Mouse (Mus musculus) urinary bladder, postnatal 4 days (tissue): Measurements from ENCODE around the gene Ppp1r13b.
"Not testable (repeated sequence)": the region's sequence is repeated elsewhere in the genome, so short reads cannot be mapped to it uniquely, and the experiment has no call there.

Experiments
- DNase-seq, 2 experiments: peaks; one replicate each; pipeline ENCODE4 v3.0.0; 2021 to 2022; ENCODE audit warnings: low spot score in 2 of 2

Ppp1r13b gene

DNA sequence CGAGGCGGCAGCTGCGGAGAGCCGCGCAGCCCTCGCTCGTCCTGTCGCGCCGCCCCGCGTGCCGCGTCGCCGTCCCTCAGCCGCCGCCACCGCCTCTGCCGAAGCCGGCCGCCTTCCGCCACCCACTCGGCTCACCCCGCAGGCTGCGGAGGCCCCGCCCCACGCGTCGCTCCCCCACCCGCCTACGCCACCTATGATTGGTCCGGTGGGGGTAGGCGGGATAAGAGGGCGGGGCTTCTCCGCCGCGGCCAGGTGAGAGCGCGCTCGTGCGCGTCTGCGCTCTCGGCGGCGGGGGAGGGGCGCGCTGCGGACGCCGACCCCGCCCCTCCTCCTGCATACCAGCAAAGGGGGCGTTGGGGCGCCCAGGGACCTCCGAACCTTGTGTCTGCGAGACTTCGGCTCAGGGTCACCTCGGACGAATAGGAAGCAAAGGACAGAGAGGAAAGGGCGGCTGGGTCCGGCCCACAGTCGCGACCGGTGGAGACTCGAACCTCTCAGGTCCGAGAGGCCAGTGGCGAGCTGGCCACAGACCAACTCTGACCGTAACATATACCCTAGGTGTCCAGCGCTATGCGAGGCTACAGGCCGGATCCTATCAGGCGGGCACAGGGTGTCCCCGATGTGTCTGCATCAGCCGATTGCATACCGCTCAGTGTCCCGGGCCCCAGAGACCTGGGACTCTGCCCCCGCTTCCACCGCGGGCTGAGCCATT lies at the start of gene Ppp1r13b:
Gene Ppp1r13b (minus strand): TSS at position 141 of the 712 bp plus-strand sequence.
- peak; percentile 87 to 90 for DNase-seq

DNA sequence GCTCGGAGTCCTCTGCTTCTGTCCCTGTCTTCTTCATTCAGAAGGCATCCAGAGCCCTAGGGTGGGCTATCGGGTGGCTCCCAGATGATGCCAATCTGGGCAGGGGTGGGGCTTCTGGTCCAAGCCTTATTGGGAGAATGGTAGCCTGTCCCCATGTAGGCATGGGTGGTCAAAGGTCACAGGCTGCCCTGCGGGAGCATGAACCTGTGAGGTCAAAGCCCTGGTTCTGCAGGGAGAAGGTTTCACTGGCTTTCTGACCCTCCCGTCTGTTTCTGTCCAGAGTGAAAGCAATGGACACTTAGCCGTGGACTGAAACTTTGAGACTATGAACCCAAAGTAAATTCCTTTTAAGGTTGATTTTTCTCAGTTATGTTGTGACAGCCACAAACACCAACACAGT lies 48.3 kb upstream of the Ppp1r13b start:
- DNase-seq: no peak

DNA sequence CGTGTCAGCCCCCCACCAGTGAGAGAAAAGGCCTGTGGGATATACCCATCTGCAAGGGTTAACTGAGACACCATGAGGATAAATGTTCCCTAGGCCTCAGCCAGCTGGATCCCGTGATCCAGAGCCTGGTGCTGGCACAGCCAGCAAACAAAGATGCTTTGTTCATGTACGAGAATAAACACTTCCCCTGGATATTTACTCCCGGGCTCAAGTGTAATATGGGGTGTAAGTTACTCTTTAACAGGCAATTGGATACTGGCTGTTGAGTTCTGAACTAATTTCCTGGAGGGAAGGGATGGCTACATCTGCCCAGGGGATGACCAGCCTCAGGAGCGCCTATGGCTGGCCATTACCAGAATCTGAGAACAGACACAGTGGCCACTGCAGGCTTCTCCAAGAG lies 43.8 kb upstream of the Ppp1r13b start:
- no peak for DNase-seq

- no peak for DNase-seq
Measured at GRCm38 (mm10) chr12:111950486-111950885, 42.6 kb upstream of the Ppp1r13b start.

DNA sequence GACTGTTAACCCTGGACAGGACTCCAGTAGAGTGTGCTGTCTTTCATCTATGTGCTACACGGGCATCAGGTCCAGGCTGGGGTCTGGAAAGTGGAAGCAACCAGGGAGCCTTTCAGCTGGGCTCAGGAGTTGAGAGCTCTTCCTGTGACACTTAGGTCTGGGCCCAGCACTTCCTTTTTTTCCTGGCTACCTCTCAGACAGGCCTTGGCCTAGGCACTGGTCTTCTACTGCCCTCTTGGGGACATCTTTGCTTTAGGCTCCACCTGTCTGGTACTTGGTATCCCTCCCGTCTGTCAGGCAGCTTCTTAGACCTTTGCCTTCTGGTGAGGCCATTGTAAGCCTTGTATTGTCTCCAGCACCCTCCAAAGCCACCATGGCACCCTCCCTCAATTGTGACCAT lies 38.8 kb upstream of the Ppp1r13b start:
- DNase-seq: peak in 1 of 2 experiments; percentile 47

DNA sequence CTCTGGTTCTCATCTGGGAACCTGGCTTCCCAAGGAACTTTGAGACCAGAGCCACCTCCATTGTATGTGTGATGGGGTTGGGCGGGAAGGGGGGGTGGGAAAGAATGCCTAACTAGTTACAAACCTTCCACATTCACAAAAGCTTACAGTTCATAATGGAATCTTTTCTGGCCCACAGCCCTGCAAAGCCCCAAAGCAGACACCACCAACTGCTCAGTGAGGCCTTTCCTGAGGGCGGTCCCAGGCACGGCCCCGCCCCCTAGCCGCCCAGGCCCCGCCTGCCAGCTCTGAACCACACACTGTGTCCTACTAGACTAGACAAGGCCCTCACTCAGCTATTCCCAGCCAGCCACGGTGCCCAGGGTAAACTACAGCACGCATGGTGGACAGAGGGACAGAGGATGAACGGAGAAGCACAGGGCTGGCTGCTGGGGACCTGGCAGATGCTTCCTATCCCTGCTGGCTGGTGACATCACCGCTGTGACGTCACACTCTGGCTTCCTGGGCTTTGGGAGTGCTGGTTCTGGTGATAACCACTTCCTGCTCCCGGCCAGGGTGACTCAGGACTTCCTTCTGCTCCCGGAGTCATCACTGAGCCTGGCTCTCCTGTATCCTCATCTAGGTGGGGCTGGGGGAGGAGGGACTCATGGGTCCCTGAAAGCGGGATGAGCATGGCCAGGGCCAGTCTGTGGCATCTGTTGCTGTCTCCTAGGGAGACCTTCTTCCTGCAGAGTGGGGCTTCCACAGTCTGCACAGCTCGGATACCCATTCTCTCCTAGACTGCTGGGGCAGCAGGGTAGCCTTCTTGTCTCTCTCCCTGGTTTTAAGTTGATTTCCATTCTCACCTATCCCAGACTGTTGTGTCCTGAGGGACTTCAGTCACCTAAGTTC lies 38.1 kb upstream of the Ppp1r13b start:
- not testable (repeated sequence) for DNase-seq

DNA sequence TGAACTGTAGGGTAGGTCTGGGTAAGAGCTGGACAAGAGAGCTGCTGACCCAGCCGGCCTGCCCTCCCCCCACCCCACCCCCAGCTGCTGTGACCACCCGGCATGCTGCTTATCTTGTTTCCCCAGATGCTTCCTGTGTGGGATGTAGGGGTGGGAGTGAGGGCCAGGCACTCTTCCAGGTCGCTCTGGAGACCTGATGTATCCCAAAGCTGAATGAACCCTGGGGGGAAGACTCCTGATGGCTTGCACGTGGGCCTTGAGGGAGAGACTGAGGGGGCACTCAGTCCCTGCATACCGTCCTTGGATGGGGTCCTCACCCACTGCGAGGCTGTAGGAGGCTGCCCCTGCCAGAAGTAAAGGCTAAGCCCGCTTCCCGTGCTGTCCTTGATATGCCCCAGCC lies 37.2 kb upstream of the Ppp1r13b start:
- peak in 1 of 2 experiments; percentile 62 for DNase-seq

DNA sequence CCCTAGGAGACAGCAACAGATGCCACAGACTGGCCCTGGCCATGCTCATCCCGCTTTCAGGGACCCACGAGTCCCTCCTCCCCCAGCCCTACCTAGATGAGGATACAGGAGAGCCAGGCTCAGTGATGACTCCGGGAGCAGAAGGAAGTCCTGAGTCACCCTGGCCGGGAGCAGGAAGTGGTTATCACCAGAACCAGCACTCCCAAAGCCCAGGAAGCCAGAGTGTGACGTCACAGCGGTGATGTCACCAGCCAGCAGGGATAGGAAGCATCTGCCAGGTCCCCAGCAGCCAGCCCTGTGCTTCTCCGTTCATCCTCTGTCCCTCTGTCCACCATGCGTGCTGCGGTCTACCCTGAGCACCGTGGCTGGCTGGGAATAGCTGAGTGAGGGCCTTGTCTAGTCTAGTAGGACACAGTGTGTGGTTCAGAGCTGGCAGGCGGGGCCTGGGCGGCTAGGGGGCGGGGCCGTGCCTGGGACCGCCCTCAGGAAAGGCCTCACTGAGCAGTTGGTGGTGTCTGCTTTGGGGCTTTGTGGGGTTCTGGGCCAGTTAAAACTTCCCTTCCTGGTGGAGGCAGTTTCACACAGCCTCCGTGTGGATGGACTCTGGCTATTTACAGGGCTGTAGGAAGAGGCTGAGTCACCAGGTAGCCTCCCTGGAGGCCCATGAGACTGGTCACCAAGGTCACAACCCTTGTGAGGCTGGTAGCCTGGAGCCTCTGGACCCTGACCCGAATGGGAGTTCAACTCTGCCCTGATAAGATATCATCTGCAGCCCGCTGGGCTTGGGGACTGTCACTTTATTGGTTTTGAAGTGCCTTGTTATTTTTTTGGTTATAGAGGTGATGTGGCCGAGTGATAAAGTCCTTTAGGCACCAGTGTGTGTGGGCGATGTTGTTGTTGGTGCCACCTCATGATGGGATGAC lies 36.4 kb upstream of the Ppp1r13b start:
- DNase-seq: not testable (repeated sequence)

DNA sequence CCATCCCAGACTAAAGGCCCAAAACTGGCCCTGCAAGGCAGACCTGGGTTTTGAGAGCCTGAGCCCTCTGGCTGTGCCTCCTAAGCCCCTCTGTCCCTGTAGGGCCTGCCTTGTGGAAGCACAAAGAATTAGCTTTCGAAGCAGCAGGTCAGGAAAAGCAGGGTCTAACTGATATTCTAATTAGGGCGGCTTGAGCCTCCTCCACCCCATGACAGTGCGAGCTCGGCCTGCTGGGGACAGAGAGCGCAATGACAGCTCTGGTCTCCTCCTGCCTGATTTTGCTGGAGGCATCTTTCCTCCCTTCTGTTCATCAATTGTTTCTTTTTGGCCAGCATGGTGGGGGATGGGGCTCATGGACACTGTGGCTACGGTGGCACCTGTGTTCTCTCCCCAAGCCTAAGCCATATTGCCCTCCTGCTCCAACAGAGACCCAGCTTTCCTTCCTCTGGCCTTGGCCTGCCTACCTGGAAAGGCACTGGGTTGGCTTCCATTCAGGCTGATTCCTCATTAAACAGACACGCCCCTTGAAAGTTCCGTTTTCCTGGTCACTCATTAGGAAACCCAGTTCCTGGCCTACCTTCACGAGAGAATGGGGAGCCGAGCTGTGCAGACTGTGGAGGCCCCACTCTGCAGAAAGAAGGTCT lies 35.6 kb upstream of the Ppp1r13b start:
- no peak for DNase-seq

DNA sequence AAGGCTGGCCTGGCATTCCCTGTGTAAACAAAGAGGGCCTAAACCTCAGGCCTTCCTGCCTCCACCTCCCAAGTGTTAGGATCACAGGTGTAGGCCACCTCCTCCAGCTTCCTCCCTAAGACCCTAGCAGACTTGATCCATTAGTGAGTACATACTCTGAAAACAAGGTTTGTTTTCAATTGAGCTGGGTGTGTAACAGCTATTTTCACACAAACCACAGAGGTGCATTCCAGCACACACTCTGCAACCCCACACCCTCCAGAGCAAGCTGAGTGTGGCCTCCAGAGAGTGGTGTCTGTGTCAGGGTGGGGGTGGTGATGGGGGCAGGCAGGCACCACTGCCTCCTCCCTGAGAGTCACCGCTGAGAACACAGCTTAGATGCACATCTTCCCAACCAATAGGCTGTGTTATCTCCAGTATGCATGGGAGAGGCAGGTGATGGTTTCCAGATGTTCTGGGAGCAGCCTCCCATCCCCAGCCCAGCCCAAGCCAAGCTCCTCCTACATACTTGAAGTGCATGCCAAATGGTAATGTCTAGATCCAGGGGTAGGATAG lies 30.8 kb upstream of the Ppp1r13b start:
- DNase-seq: peak in 1 of 2 experiments; percentile 33

GRCm38 (mm10) chr12:111936706-111937550 lies 29.0 kb upstream of the Ppp1r13b start:
- peak; percentile 70 to 81 for DNase-seq

DNA sequence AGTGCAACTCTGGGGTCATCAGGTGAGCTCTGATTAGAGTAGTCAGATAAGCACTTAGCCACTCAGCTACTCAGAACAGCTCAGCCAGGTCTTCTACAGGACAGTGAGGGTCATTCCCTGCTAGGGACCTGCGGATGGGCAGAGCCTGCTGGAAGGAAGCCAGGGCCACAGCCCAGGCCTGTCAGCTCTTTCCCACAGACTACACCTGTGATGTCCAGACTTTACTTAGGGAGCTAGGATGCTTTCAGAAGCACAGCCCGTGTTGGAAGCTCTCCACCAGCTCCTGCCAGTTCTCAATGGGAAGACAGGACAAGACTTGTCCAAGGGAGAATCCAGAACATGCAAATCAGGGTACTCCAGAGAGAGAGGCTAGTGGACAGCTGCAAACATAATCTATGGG lies 26.1 kb upstream of the Ppp1r13b start:
- DNase-seq: no peak

- peak in 1 of 2 experiments; percentile 43 for DNase-seq
Measured at GRCm38 (mm10) chr12:111933032-111933704, 25.3 kb upstream of the Ppp1r13b start.

GRCm38 (mm10) chr12:111932513-111932912 lies 24.6 kb upstream of the Ppp1r13b start:
- DNase-seq: no peak

- no peak for DNase-seq
Measured at GRCm38 (mm10) chr12:111931411-111932025, 23.6 kb upstream of the Ppp1r13b start.

DNA sequence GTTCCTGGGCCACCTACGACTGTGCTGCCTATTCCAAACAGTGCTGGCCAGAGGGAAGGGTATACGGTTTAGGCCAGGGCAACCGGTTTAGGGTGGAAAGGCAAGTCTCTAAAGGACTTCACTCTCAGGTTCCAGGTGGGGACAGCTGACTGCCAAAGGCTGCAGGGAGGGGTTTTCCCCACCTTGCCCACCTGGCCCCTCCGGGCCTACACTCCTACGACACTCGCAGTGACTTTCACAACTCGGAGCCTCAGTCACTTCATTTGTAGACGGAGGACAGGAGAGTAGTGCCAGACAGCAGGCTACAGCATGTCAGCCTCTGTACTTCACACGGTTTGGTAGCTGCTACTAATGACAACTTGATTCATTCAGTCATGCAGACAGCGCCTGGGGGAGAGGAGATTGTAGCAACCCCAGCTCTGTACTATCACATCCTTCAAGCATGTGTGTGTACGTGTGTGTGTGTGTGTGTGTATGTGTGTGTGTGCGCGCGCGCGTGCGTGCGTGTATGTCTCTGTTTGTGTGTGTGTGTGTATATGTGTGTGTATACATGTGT lies 20.6 kb upstream of the Ppp1r13b start:
- no peak for DNase-seq

- no peak for DNase-seq
Measured at GRCm38 (mm10) chr12:111927338-111927737, 19.4 kb upstream of the Ppp1r13b start.

DNA sequence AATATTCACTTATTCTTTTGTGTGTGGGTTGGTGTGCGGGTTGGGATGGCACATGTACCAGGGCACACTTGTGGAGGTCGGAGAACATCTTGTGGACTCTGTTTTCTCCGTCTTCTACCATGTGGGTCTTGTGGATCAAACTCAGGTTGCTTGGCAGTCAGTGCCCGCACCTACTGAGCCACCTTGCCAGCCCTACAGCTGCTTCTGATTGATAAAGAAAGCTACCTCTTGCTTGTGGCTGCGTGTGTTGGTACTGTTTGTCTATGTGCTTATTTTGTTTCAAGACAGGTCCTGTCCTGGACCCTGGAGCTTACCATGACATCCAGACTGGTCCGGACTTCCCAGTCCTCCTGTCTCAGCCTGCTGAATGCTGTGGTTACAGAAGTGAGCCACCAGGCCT lies 15.2 kb upstream of the Ppp1r13b start:
- no peak for DNase-seq

- DNase-seq: no peak
Measured at GRCm38 (mm10) chr12:111920046-111920445, 12.1 kb upstream of the Ppp1r13b start.
